Mouse (Mus musculus): ENCODE results near the gene Nmrk2. TPM values are rescaled to one million over a fixed set of nuclear protein-coding genes. Genes with fewer than 3 reads are reported as not detected.
A peak's percentile ranks its signal among the peaks of the same experiment; 100 is the strongest.

Nmrk2 gene
- polyA plus RNA-seq, 2 experiments = 0.43 to 0.87 TPM

DNA sequence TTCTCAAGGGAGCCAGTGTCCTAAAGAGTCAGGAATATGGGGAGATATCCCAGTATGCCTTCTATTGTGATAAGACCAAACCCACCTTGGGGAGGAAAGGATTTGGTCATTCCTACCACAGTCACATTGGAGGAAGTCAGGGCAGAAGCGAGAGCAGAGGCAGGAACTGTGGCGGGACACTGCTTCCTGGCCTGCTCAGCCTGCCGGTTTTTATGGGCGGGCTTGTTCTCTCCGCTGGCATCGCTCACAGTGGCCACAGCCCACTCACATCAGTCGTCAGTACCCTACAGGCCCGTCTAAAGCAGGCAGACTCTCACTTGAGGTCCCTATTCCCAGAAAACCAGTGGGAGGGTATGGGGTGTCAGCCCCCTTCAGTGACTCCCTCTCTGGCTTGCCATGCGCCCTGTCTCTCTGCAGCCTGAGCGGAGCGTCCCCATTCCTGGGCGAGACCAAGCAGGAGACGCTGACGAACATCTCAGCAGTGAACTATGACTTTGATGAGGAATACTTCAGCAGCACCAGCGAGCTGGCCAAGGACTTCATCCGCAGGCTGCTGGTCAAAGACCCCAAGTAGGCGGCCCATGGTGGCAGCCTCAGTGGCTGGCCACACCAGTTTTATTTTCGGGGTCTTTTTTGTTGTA lies 10.4 kb downstream of the Nmrk2 start:
- Histone ChIP-seq H3K27ac (replicated peaks; ENCODE audit: low read depth, low read length) (no peak overlapping the region), H3K4me3 (replicated peaks; ENCODE audit: low read length) (peak overlapping the region; percentile 66; the same call in 1 of the 2 replicates)

DNA sequence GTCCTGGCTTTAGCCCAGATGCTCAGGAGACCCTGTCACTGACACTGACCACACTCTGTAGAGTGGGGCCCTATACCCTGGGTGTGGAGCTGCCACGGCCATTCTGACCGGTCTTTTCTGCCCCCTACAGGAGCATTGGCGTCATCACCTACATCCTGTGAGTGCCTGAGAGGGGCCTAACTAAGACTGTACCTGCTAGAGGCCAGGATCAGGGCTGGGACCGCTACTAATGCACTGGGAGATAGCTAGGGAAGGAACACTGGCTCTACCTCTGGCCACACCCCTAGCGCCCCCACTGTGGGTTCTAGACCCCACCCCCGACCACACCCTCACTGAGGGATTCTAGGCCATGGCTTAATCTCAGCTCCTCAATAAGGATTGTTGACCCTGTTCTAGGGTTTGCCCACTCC lies 10.9 kb downstream of the Nmrk2 start:
- H3K4me1 ChIP-seq (ENCODE audit: control insufficient read depth, insufficient read depth, low read length) = peaks cover 22% of the 10 kb centered on the region
- peaks cover 37% of the 10 kb centered on the region for H3K36me3 ChIP-seq (ENCODE audit: control insufficient read depth, insufficient read depth, low read length)
- WGBS = 66% methylated on average over 6 of the region's 6 CpGs
- H3K4me3 ChIP-seq (replicated peaks; ENCODE audit: low read length) = no peak overlapping the region
- H3K27ac ChIP-seq (replicated peaks; ENCODE audit: low read depth, low read length) = no peak overlapping the region
- H3K4me2 ChIP-seq (replicated peaks; ENCODE audit: low read depth, low read length, severe bottlenecking) = no peak overlapping the region
- ATAC-seq (ENCODE audit: low FRiP score, low read depth) (no peak), DNase-seq (ENCODE audit: low spot score) (no peak)
- H3K27me3 ChIP-seq (ENCODE audit: control insufficient read depth, insufficient read depth, low read length) = peaks cover 15% of the 10 kb centered on the region
- H3K9ac ChIP-seq (ENCODE audit: low read depth, low read length, severe bottlenecking) = no peak overlapping the region
- no peaks in the 10 kb centered on the region for H3K9me3 ChIP-seq (ENCODE audit: control insufficient read depth, low read length)
- no peak for TF ChIP-seq POLR2A (IDR thresholded peaks at IDR 0.05; ENCODE audit: borderline replicate concordance, extremely low read depth, insufficient read depth, insufficient read length)

More for the DNA sequence above, 10.4 kb downstream of the Nmrk2 start:
- no peak for TF ChIP-seq POLR2A (IDR thresholded peaks at IDR 0.05; ENCODE audit: borderline replicate concordance, extremely low read depth, insufficient read depth, insufficient read length)
- Histone ChIP-seq H3K36me3 (ENCODE audit: control insufficient read depth, insufficient read depth, low read length) (peaks cover 35% of the 10 kb centered on the region), H3K9ac (ENCODE audit: low read depth, low read length, severe bottlenecking) (no peak overlapping the region), H3K4me1 (ENCODE audit: control insufficient read depth, insufficient read depth, low read length) (peaks cover 22% of the 10 kb centered on the region), H3K27me3 (ENCODE audit: control insufficient read depth, insufficient read depth, low read length) (peaks cover 21% of the 10 kb centered on the region), H3K4me2 (replicated peaks; ENCODE audit: low read depth, low read length, severe bottlenecking) (peak overlapping the region; percentile 98), H3K9me3 (ENCODE audit: control insufficient read depth, low read length) (no peaks in the 10 kb centered on the region)
- ATAC-seq (ENCODE audit: low FRiP score, low read depth) (no peak), DNase-seq (ENCODE audit: low spot score) (no peak)
- WGBS = 85% methylated on average over 18 of the region's 18 CpGs

DNA sequence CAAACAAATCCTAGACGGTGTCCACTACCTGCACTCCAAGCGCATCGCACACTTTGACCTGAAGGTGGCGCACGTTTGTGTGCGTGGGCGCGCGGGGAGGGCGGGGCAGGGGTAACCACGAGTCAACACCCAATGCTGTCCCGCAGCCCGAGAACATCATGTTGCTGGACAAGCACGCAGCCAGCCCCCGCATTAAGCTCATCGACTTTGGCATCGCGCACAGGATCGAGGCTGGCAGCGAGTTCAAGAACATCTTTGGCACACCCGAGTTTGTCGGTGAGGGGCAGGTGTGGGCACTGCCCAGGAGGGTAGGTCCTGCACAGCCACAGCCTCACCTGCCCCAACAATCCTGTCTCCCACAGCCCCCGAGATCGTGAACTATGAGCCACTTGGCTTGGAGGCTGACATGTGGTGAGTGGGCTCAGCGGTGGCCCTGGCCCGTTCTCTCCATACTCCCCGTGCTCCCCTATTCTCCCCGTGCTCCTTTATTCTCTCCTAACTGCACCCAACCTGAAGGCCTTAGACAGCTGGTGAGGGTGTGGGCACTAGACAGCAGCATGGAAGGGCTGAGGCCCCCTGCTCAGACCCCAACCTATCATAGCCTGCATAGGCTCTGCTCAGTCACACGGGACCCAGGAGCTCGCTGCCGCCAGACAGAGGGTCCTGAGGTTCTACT lies 11.5 kb downstream of the Nmrk2 start:
- Histone ChIP-seq H3K9ac (ENCODE audit: low read depth, low read length, severe bottlenecking) (no peak overlapping the region), H3K27me3 (ENCODE audit: control insufficient read depth, insufficient read depth, low read length) (peaks cover 14% of the 10 kb centered on the region), H3K9me3 (ENCODE audit: control insufficient read depth, low read length) (no peaks in the 10 kb centered on the region), H3K4me3 (replicated peaks; ENCODE audit: low read length) (no peak overlapping the region), H3K27ac (replicated peaks; ENCODE audit: low read depth, low read length) (no peak overlapping the region), H3K4me2 (replicated peaks; ENCODE audit: low read depth, low read length, severe bottlenecking) (no peak overlapping the region), H3K4me1 (ENCODE audit: control insufficient read depth, insufficient read depth, low read length) (peaks cover 22% of the 10 kb centered on the region), H3K36me3 (ENCODE audit: control insufficient read depth, insufficient read depth, low read length) (peaks cover 42% of the 10 kb centered on the region)
- TF ChIP-seq POLR2A (IDR thresholded peaks at IDR 0.05; ENCODE audit: borderline replicate concordance, extremely low read depth, insufficient read depth, insufficient read length) = no peak
- WGBS = 72% methylated on average over 31 of the region's 31 CpGs
- ATAC-seq (ENCODE audit: low FRiP score, low read depth) = no peak
- no peak for DNase-seq (ENCODE audit: low spot score)

DNA sequence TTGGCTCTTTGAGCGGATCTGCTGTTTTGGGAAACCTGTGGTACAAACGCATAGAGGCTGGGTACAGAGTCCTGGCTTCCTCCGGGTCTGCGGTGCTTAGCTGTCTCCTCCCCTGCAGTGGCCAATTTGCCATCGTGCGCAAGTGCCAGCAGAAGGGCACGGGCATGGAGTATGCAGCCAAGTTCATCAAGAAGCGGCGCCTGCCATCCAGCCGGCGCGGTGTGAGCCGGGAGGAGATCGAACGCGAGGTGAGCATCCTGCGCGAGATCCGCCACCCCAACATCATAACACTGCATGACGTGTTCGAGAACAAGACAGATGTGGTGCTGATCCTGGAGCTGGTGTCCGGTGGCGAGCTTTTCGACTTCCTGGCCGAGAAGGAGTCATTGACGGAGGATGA lies 12.0 kb downstream of the Nmrk2 start:
- peaks cover 48% of the 10 kb centered on the region for H3K36me3 ChIP-seq (ENCODE audit: control insufficient read depth, insufficient read depth, low read length)
- no peaks in the 10 kb centered on the region for H3K9me3 ChIP-seq (ENCODE audit: control insufficient read depth, low read length)
- no peak overlapping the region for H3K4me3 ChIP-seq (replicated peaks; ENCODE audit: low read length)
- ATAC-seq (ENCODE audit: low FRiP score, low read depth) = no peak
- no peak for DNase-seq (ENCODE audit: low spot score)
- no peak for TF ChIP-seq POLR2A (IDR thresholded peaks at IDR 0.05; ENCODE audit: borderline replicate concordance, extremely low read depth, insufficient read depth, insufficient read length)
- H3K27ac ChIP-seq (replicated peaks; ENCODE audit: low read depth, low read length) = no peak overlapping the region
- peaks cover 22% of the 10 kb centered on the region for H3K4me1 ChIP-seq (ENCODE audit: control insufficient read depth, insufficient read depth, low read length)
- no peak overlapping the region for H3K4me2 ChIP-seq (replicated peaks; ENCODE audit: low read depth, low read length, severe bottlenecking)
- WGBS = 79% methylated on average over 26 of the region's 26 CpGs
- no peak overlapping the region for H3K9ac ChIP-seq (ENCODE audit: low read depth, low read length, severe bottlenecking)
- H3K27me3 ChIP-seq (ENCODE audit: control insufficient read depth, insufficient read depth, low read length) = peaks cover 12% of the 10 kb centered on the region; the same call in 1 of the 2 replicates

DNA sequence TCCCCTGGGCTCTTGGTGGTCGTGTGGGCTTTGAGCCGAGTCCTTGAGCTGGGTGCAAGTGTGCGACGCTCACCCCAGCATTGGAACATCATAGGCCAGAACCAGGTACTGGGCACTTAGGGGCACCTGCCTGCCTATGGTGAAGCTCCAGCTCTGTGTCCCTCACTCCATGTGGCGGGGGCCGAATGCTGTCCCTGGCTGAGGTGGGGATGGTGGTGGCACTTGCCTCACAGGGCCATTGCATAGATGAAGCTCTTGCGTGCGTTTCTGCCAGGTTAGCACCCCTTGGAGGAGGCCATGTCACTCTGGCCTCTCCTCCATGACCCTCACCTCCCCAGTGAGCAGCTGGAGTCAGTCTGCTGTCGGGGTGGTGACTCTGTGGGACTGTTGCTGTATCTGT lies 14.7 kb downstream of the Nmrk2 start:
- no peak overlapping the region for H3K27ac ChIP-seq (replicated peaks; ENCODE audit: low read depth, low read length)
- 97% methylated on average over 9 of the region's 9 CpGs for WGBS
- no peak overlapping the region for H3K4me3 ChIP-seq (replicated peaks; ENCODE audit: low read length)
- TF ChIP-seq POLR2A (IDR thresholded peaks at IDR 0.05; ENCODE audit: borderline replicate concordance, extremely low read depth, insufficient read depth, insufficient read length) = no peak
- peaks cover 11% of the 10 kb centered on the region for H3K4me1 ChIP-seq (ENCODE audit: control insufficient read depth, insufficient read depth, low read length)
- H3K9ac ChIP-seq (ENCODE audit: low read depth, low read length, severe bottlenecking) = no peak overlapping the region
- H3K27me3 ChIP-seq (ENCODE audit: control insufficient read depth, insufficient read depth, low read length) = no peaks in the 10 kb centered on the region
- H3K36me3 ChIP-seq (ENCODE audit: control insufficient read depth, insufficient read depth, low read length) = peaks cover 61% of the 10 kb centered on the region
- DNase-seq (ENCODE audit: low spot score) = no peak
- H3K4me2 ChIP-seq (replicated peaks; ENCODE audit: low read depth, low read length, severe bottlenecking) = no peak overlapping the region
- ATAC-seq (ENCODE audit: low FRiP score, low read depth) = no peak
- no peaks in the 10 kb centered on the region for H3K9me3 ChIP-seq (ENCODE audit: control insufficient read depth, low read length)

Measured in limb, embryonic 14.5 days (tissue).